27 mouse cellular contexts compared by ENCODE assay signal in the genomic region with DNA sequence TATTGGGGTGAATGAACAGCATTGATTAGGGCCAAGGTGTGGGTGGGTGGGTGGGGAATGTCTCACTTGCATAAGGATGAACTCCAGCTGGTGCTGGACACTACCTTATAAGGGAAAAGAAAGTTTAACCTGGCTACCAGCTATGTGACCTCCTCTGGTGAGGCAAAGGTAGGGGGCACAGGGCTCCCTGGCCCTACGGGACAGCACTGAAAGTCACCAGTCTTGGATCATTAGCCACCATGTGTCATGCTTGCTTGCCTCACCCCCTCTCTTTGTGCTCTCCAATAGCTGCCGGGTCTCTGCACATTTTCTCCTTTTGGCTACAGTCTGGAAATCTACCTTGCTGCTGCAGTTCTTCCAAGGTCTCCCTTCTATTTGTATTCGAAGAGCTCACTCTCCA. TPM values are rescaled to one million over a fixed set of nuclear protein-coding genes. Genes with fewer than 3 reads are reported as not detected.
A peak's percentile ranks its signal among the peaks of the same experiment; 100 is the strongest.
DNase-seq lines count a peak whose midpoint lies in the region; ATAC-seq and TF ChIP-seq lines count a peak whose summit lies in the region.
"Had no signal": no experiment of that assay in that cellular context is flagged by ENCODE, and none has a peak within 500 bp of the region (broad histone marks: within the 10 kb centered on the region; RNA-seq: fewer than 3 reads in every experiment).

No protein-coding gene starts in this region.

- H3K4me2 ChIP-seq in kidney, embryonic 14.5 days (replicated peaks; ENCODE audit: low read depth, low read length) = no peak overlapping the region
- H3K4me2 ChIP-seq in kidney, postnatal 0 days (ENCODE audit: low read length) = no peak overlapping the region
- no peak overlapping the region for H3K4me2 ChIP-seq in liver, embryonic 16.5 days (ENCODE audit: low read depth, low read length)
- H3K4me2 ChIP-seq: forebrain, embryonic 13.5 days; heart, embryonic 13.5 days; hindbrain, embryonic 14.5 days had no signal

- no peaks in the 10 kb centered on the region for H3K4me1 ChIP-seq in kidney, embryonic 14.5 days (ENCODE audit: control insufficient read depth, insufficient read depth, low read length)
- H3K4me1 ChIP-seq in kidney, postnatal 0 days (replicated peaks; ENCODE audit: insufficient read depth, low read length) = no peaks in the 10 kb centered on the region
- H3K4me1 ChIP-seq in liver, embryonic 16.5 days (ENCODE audit: control insufficient read depth, low read depth, low read length) = no peaks in the 10 kb centered on the region; the same call in none of the 2 replicates
- H3K4me1 ChIP-seq: forebrain, embryonic 13.5 days; heart, embryonic 10.5 days; heart, embryonic 13.5 days had no signal

- peaks cover 10% of the 10 kb centered on the region for H3K27me3 ChIP-seq in kidney, embryonic 14.5 days (ENCODE audit: control insufficient read depth, insufficient read depth, low read length)
- H3K27me3 ChIP-seq in kidney, postnatal 0 days (ENCODE audit: insufficient read depth, low read length) = peaks cover 7% of the 10 kb centered on the region; the same call in 1 of the 2 replicates
- H3K27me3 ChIP-seq in liver, embryonic 16.5 days (ENCODE audit: control insufficient read depth, insufficient read depth, low read depth, low read length) = peaks cover under 1% of the 10 kb centered on the region; the same call in 1 of the 2 replicates
- H3K27me3 ChIP-seq: CH12.LX had no signal

- H3K36me3 ChIP-seq in kidney, embryonic 14.5 days (ENCODE audit: control insufficient read depth, insufficient read depth, low read length) = no peaks in the 10 kb centered on the region
- H3K36me3 ChIP-seq in kidney, postnatal 0 days (ENCODE audit: insufficient read depth, low read length) = no peaks in the 10 kb centered on the region
- no peaks in the 10 kb centered on the region for H3K36me3 ChIP-seq in liver, embryonic 16.5 days (ENCODE audit: control insufficient read depth, insufficient read depth)
- H3K36me3 ChIP-seq: forebrain, embryonic 10.5 days; G1E; heart, embryonic 10.5 days; heart, embryonic 13.5 days had no signal

- WGBS in kidney, embryonic 14.5 days = 42% methylated on average over 3 of the region's 3 CpGs
- WGBS in kidney, postnatal 0 days = 47% methylated on average over 3 of the region's 3 CpGs
- 49% methylated on average over 3 of the region's 3 CpGs for WGBS in liver, embryonic 16.5 days (ENCODE audit: insufficient replicate concordance)

- no peak overlapping the region for H3K4me3 ChIP-seq in kidney, embryonic 14.5 days (ENCODE audit: low read length)
- H3K4me3 ChIP-seq in kidney, postnatal 0 days (replicated peaks; ENCODE audit: low read depth, low read length) = no peak overlapping the region
- H3K4me3 ChIP-seq in liver, embryonic 16.5 days (ENCODE audit: low read depth, low read length) = no peak overlapping the region
- H3K4me3 ChIP-seq: forebrain, embryonic 10.5 days; forebrain, embryonic 13.5 days; heart, adult 2 months; heart, embryonic 10.5 days; heart, embryonic 13.5 days had no signal

- no peak for TF ChIP-seq CTCF in kidney, postnatal 0 days (IDR thresholded peaks at IDR 0.05; ENCODE audit: low read depth)

- no peak overlapping the region for H3K27ac ChIP-seq in kidney, embryonic 14.5 days (ENCODE audit: low read depth, low read length)
- H3K27ac ChIP-seq in kidney, postnatal 0 days = no peak overlapping the region
- H3K27ac ChIP-seq in liver, embryonic 16.5 days (ENCODE audit: low read length) = no peak overlapping the region
- H3K27ac ChIP-seq: forebrain, embryonic 10.5 days; forebrain, embryonic 13.5 days; heart, adult 2 months; heart, embryonic 10.5 days; heart, embryonic 13.5 days; hindbrain, embryonic 14.5 days had no signal

- no peaks in the 10 kb centered on the region for H3K9me3 ChIP-seq in kidney, embryonic 14.5 days (ENCODE audit: control insufficient read depth, low read length)
- no peaks in the 10 kb centered on the region for H3K9me3 ChIP-seq in kidney, postnatal 0 days (replicated peaks; ENCODE audit: low read length)
- H3K9me3 ChIP-seq in liver, embryonic 16.5 days (replicated peaks; ENCODE audit: control insufficient read depth, low read length) = no peaks in the 10 kb centered on the region
- H3K9me3 ChIP-seq: forebrain, embryonic 10.5 days; forebrain, embryonic 13.5 days; G1E; heart, embryonic 10.5 days; heart, embryonic 13.5 days had no signal

- no peak overlapping the region for H3K9ac ChIP-seq in kidney, embryonic 14.5 days (ENCODE audit: low read depth, low read length)
- H3K9ac ChIP-seq in kidney, postnatal 0 days (ENCODE audit: low read depth, low read length) = no peak overlapping the region
- no peak overlapping the region for H3K9ac ChIP-seq in liver, embryonic 16.5 days (ENCODE audit: low read depth, low read length)
- H3K9ac ChIP-seq: forebrain, embryonic 13.5 days; heart, embryonic 13.5 days; hindbrain, embryonic 14.5 days had no signal

- ATAC-seq in kidney, embryonic 14.5 days (ENCODE audit: low FRiP score, low TSS enrichment) = peak; percentile 69; the same call in 1 of the 2 replicates
- ATAC-seq in kidney, postnatal 0 days (replicated peaks; ENCODE audit: low FRiP score, low read depth) = peak; percentile 50; the same call in 1 of the 2 replicates
- ATAC-seq in liver, embryonic 16.5 days (ENCODE audit: low read depth) = peak; percentile 15; the same call in 1 of the 2 replicates
- ATAC-seq: forebrain, embryonic 13.5 days; forebrain, embryonic 16.5 days had no signal

- no peak for DNase-seq in kidney, adult 8-10 months
- DNase-seq in kidney, postnatal 0 days (ENCODE audit: low spot score) = peak; percentile 21
- DNase-seq in kidney, adult 9 months = no peak
- DNase-seq in liver = no peak
- DNase-seq: adrenal gland, postnatal 10 days; adrenal gland, postnatal 36 days; B cell, adult 2 months; cerebellum, adult 18-20 months; cerebellum, adult 9-10 months; cerebellum, postnatal 14 days; gastrocnemius, postnatal 10 days; gastrocnemius, postnatal 36 days; heart, adult 2 months; heart, postnatal 14 days; heart, postnatal 4 days had no signal

RNA-seq across cellular contexts. Expression of gene Rxfp3, which starts 7.6 kb away (rescaled TPM):
- 0.24 and 0.65 TPM in 2 replicates for polyA plus RNA-seq in kidney, embryonic 14.5 days (2014; fragmentation: Nextera tagmentation; extraction: Ambion mirVana)
- polyA plus RNA-seq in kidney, postnatal 0 days (2015; fragmentation: Nextera tagmentation; extraction: Ambion mirVana) = 0.13 and 0.15 TPM in 2 replicates
- not detected in 2 replicates for polyA plus RNA-seq in liver, embryonic 16.5 days (2015; fragmentation: Nextera tagmentation; extraction: Ambion mirVana)
- polyA plus RNA-seq: G1E, Patski had no signal

RNA-seq across cellular contexts. Expression of gene Slc45a2, which starts 29.7 kb away (rescaled TPM):
- polyA plus RNA-seq in kidney, embryonic 14.5 days (2014; fragmentation: Nextera tagmentation; extraction: Ambion mirVana) = not detected in 2 replicates
- polyA plus RNA-seq in kidney, postnatal 0 days (2015; fragmentation: Nextera tagmentation; extraction: Ambion mirVana) = 0.04 TPM in 2 replicates
- polyA plus RNA-seq in liver, embryonic 16.5 days (2015; fragmentation: Nextera tagmentation; extraction: Ambion mirVana) = 0.05 TPM in 1 of 2 replicates, not detected in the other
- polyA plus RNA-seq: forebrain, embryonic 13.5 days; G1E; heart, adult 2 months; heart, embryonic 13.5 days; heart, embryonic 16.5 days; Patski had no signal

RNA-seq across cellular contexts. Expression of gene Adamts12, which starts 34.4 kb away (rescaled TPM):
- polyA plus RNA-seq in kidney, embryonic 14.5 days (2014; fragmentation: Nextera tagmentation; extraction: Ambion mirVana) = 5.0 and 5.1 TPM in 2 replicates
- 1.6 and 2.1 TPM in 2 replicates for polyA plus RNA-seq in kidney, postnatal 0 days (2015; fragmentation: Nextera tagmentation; extraction: Ambion mirVana)
- 0.26 and 0.34 TPM in 2 replicates for polyA plus RNA-seq in liver, embryonic 16.5 days (2015; fragmentation: Nextera tagmentation; extraction: Ambion mirVana)
- polyA plus RNA-seq: G1E had no signal

RNA-seq across cellular contexts. Expression of gene Amacr, which starts 48.6 kb away (rescaled TPM):
- polyA plus RNA-seq in kidney, embryonic 14.5 days (2014; fragmentation: Nextera tagmentation; extraction: Ambion mirVana) = 22.1 and 26.0 TPM in 2 replicates
- polyA plus RNA-seq in kidney, postnatal 0 days (2015; fragmentation: Nextera tagmentation; extraction: Ambion mirVana) = 47.4 and 54.5 TPM in 2 replicates
- 24.0 and 26.6 TPM in 2 replicates for polyA plus RNA-seq in liver, embryonic 16.5 days (2015; fragmentation: Nextera tagmentation; extraction: Ambion mirVana)

Comparison
In these comparisons a context has a peak if more than half of its experiments do, and no peak if none do; other contexts are left out.
1. ATAC-seq: peak in every context shown above with its lines; median percentile 69 in kidney, embryonic 14.5 days; 50 in kidney, postnatal 0 days; 15 in liver, embryonic 16.5 days.